Mouse (Mus musculus) kidney, adult 8-10 months (tissue): ENCODE data around the gene Gapt.
"Not testable (repeated sequence)": the region's sequence is repeated elsewhere in the genome, so short reads cannot be mapped to it uniquely, and the experiment has no call there.

ENCODE experiments used
- DNase-seq, 2 experiments: peaks; one replicate each; pipeline ENCODE4 v3.0.0; 2022

Gapt gene

GRCm38 (mm10) chr13:110356941-110357340 is at the start of gene Gapt:
Gene Gapt, minus strand, starts transcription at chr13:110357199.
- no peak for DNase-seq

- DNase-seq, result peak; percentile 76 to 78
These were observed 49.2 kb upstream of the Gapt start for GRCm38 (mm10) chr13:110406152-110406551.

- DNase-seq, result not testable (repeated sequence)
These were observed 47.7 kb upstream of the Gapt start for GRCm38 (mm10) chr13:110404686-110405085.

GRCm38 (mm10) chr13:110404059-110404458 is 47.1 kb upstream of the Gapt start:
- no peak for DNase-seq

- DNase-seq, result no peak
These were observed 44.9 kb upstream of the Gapt start for GRCm38 (mm10) chr13:110401877-110402276.

GRCm38 (mm10) chr13:110401443-110401842 is 44.4 kb upstream of the Gapt start:
- no peak for DNase-seq

- DNase-seq, result no peak
These were observed 41.7 kb upstream of the Gapt start for GRCm38 (mm10) chr13:110398513-110399270.

- no peak for DNase-seq
These were observed 40.8 kb upstream of the Gapt start for GRCm38 (mm10) chr13:110397750-110398149.

GRCm38 (mm10) chr13:110395916-110396685 is 39.1 kb upstream of the Gapt start:
- no peak for DNase-seq

- peak in 1 of 2 experiments; percentile 25 for DNase-seq
These were observed 38.3 kb upstream of the Gapt start for GRCm38 (mm10) chr13:110395179-110395794.

- peak; percentile 87 to 94 for DNase-seq
These were observed 37.5 kb upstream of the Gapt start, which contains the start of gene Plk2 for GRCm38 (mm10) chr13:110394291-110395178. Gene Plk2, plus strand, starts transcription at chr13:110395046.

GRCm38 (mm10) chr13:110392631-110393030 is 35.6 kb upstream of the Gapt start:
- DNase-seq, result peak; percentile 31 to 58

GRCm38 (mm10) chr13:110392210-110392609 is 35.2 kb upstream of the Gapt start:
- peak; percentile 44 to 77 for DNase-seq

GRCm38 (mm10) chr13:110384514-110384913 is 27.5 kb upstream of the Gapt start:
- no peak for DNase-seq

GRCm38 (mm10) chr13:110382447-110382901 is 25.5 kb upstream of the Gapt start:
- DNase-seq, result peak in 1 of 2 experiments; percentile 38

GRCm38 (mm10) chr13:110369673-110370072 is 12.7 kb upstream of the Gapt start:
- no peak for DNase-seq

GRCm38 (mm10) chr13:110368556-110369040 is 11.6 kb upstream of the Gapt start:
- peak; percentile 30 to 68 for DNase-seq

GRCm38 (mm10) chr13:110367961-110368555 is 11.1 kb upstream of the Gapt start:
- no peak for DNase-seq

GRCm38 (mm10) chr13:110366477-110366876 is 9.5 kb upstream of the Gapt start:
- no peak for DNase-seq

- no peak for DNase-seq
These were observed 6.7 kb upstream of the Gapt start for GRCm38 (mm10) chr13:110363722-110364121.

GRCm38 (mm10) chr13:110351051-110351450 is 5.9 kb downstream of the Gapt start:
- DNase-seq, result no peak

GRCm38 (mm10) chr13:110346707-110347106 is 10.3 kb downstream of the Gapt start:
- no peak for DNase-seq
